Mouse (Mus musculus) embryo, embryonic 11 days (tissue): Measurements from ENCODE around the gene Tnr.
A peak's percentile ranks its signal among the peaks of the same experiment; 100 is the strongest.

Experiments used
- DNase-seq: peaks from one replicate; pipeline ENCODE4 v3.0.0-alpha.2; 2015

Tnr gene

GRCm38 (mm10) chr1:159632558-159632957 lies 109.0 kb downstream of the Tnr start:
- DNase-seq, result no peak

GRCm38 (mm10) chr1:159639408-159639807 lies 115.8 kb downstream of the Tnr start:
- DNase-seq, result no peak

DNA sequence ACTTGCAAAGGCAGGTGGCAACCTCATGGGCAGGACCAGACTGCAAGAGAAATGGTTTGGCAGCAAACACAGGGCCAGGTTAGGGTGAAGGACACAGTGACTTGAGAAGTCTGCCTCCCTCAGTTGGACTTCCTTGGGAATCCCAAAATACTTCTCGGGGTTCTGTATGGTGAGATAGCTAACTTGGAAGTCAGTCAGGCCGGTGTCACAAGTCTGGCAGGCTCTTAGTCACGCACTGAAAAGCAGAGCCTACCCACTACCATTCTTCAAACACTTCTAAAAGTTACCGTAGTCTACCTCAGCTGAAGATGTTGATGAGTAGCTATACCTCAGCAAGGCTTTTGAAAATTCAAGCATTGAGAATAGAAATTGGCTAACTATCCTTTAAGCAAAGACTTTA lies 122.2 kb downstream of the Tnr start:
- no peak for DNase-seq

- peak; percentile 43 for DNase-seq
Measured at GRCm38 (mm10) chr1:159650486-159650885, 126.9 kb downstream of the Tnr start.

- no peak for DNase-seq
Measured at GRCm38 (mm10) chr1:159655241-159655640, 131.7 kb downstream of the Tnr start.

- DNase-seq, result peak; percentile 41
Measured at GRCm38 (mm10) chr1:159657856-159658542, 134.4 kb downstream of the Tnr start.

DNA sequence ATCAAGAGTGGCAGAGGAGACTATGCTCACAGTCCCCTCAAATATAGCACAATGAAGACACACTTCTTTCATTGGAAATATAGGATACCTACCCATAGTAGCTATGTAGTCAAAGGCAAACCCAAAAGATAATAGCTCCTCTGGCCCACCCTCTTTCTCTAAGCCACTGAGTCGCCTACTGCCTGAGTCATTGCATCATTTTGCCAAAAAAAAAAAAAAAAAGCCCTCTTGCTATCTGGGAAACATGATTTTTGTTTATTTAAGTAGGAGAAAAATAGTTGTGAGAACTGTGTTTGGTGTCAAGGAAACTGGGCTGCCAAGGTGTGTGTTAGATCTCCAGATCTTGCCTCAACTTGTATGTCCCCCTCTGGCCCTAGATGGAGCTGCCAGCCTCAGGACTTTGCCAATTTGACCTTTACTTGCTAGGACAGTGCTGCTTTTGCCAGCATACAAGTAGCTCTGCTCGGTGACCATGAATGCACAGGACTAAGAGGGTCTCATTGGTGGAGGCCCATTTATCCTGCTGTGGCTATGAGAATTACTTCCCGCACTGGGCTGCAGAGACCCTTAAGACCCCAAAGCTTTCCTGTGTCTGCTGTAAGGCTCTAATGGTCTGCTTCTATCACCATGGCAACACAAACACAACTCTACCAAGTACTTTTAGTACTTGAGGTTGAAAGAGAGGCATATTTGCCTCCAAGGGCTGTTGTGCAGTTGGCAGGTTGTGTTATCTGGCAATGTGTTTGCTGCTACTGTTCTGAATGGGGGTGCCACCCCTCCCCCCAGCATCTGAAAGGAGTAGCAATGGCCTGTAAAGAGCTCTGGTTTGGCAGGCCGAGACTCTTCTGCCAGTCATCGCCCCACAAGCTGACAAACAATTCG lies 137.3 kb downstream of the Tnr start:
- no peak for DNase-seq

DNA sequence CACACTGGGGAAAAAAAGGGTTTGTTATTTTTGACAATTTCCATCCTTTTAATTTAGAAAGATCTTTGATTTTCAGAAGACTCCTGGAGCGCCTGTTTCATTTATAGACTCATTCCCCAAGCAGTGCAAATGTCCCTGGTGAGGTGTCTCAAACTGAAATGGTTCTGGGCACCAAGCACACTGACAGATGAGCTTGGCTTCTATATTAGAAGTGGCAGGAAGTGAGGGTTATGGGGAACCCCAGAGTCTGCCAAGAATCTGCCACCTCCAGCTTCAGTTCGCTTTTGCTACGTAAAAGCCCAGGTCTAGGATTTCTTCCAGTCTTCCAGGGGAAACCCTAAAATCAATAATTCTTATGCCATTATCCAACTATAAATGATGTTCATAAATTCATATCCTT lies 140.9 kb downstream of the Tnr start:
- DNase-seq, result no peak

DNA sequence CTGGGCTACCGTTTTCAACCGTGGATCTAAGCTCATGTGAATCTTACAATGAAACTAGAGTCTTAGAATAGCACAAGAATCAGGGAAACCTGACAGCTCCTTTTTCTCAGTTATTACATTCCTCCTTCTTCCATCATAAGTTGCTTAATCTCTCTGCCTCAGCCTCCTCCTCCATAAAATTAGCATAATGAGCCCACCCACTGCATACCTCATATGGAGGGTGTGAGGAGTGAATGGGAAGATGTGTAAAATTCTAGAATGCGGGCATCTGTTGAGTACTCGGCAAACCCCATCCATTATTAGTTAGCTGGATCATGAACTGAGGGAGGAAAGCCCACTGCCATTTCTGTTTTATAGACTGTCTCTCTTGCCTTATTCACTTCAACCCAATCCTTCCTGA lies 141.4 kb downstream of the Tnr start:
- no peak for DNase-seq

- peak; percentile 50 for DNase-seq
Measured at GRCm38 (mm10) chr1:159670629-159671150, 147.1 kb downstream of the Tnr start.

DNA sequence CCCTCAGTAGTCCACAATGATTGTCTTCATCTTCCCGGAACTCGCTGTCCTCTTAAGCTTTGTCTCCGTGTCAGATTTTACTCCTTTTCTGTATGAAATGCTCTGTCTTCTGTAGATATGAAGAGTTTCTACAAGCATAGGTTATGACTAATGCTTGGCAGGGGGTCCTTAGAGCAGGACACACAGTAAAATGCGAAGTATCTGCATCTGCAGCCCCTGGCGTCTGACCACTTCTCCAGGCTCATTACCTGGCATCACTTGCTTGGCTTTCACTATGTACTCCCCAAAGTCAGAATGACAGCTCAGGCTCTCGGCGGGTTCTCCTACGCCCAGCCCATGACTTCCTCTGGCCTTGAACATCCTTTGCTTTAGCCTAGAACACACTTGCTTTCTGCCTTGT lies 147.6 kb downstream of the Tnr start:
- DNase-seq, result no peak

- no peak for DNase-seq
Measured at GRCm38 (mm10) chr1:159674240-159674639, 150.7 kb downstream of the Tnr start.

DNA sequence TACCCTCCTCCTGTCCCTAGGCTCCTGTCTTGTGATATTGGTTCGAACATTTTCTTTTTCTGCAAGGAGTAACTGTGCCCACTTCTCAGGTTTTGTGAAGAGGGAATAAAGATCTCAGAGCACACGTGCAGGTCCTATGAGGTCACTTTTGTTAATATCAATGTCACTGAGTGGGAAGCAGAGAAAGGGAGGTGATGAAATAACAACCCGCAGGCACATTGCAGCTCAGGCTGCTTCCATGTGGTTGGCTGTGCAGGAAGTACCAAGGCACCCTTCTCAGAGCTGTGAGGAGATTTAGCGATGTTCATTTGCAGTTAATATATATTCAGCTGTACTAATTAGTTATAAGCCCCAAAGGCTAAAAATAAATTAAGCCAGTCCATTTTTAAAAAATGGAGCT lies 151.9 kb downstream of the Tnr start:
- DNase-seq, result no peak

DNA sequence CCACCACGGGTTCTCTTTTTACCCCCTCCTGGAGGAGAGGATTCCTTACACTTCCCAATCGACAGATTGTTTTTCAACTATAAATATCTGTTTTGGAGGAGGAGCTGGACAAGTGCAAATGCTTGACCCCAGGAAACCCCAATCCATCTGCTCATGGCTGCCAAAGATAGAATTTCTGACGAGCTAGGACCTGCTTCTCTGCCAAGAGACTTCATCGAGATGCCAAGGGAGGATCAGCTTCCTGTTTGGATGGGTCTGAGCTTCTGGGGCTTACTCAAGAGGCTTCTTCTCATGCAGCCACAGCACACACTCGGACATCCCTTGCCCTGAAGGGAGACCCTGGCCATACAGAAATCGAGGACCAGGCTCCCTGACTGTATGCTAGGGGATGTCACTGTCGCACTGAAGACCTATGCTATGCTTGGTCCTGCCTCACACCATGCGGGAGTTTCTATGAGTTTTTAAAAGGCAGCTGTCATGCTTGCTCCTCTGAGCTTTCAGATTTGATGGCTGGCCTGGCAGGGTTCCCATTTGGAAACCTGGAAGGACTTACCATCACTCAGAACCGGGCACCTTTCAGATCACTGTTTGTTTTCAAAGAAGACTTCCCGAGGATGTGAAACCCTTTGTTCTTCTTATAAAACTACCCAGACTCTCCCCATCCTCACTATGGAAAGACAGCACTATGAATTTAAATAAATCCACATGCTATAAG lies 154.8 kb downstream of the Tnr start:
- no peak for DNase-seq

DNA sequence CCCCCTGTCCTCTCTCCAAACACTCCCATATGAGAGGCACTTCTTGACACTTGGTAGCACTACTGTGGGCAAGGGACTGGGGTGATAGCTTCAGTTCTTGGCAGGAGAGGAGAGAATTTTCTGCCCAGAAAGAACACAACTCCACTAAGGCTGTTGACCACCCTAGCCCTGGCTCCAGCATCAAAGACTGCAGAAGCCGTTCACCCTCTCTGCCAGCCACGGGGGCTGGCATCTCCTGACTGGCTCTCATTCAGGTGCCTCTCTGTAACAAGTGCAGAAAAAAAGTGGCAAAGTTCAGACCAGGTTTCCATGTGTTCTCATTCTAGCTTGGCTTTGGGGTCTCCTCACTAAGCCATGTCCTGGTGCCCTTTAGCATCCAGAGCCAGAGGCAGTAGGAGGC lies 157.7 kb downstream of the Tnr start:
- no peak for DNase-seq

GRCm38 (mm10) chr1:159686476-159687231 lies 163.1 kb downstream of the Tnr start:
- DNase-seq, result peak; percentile 32

DNA sequence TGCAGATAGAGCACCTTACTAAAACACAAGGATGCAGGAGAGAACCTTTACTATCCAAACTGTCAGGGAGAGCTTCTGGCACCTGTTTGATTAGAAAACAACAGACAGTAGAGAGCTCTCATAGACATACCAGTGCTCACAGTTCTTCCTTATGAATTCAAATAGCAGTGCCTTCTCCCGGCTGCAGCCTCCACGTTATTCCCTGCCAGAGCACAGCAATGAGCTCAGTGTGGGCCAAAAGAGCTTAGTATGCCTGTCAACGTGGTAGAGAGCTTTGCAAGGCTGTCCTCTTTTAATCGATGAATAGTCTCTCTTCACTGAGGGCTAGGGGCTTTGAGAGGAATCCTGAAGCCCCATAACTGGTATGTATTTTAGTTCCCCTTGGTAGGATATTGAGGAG lies 173.1 kb downstream of the Tnr start:
- no peak for DNase-seq

DNA sequence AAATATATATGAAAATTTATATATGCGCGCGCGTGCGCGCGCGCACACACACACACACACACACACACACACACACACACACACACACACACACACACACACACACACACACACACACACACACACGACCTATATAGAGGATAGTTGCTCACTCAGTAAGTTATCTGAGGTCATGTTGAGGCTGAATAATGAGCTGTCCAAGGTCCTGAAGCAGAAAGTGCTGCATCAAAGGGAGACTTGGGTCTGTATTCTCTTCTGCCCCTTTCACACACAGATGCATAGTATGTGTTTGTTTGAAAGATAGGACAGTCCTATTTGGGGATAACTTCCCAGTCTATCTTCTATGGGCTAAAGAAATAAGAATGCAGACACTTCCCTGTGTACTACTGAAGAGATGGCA lies 178.5 kb downstream of the Tnr start:
- DNase-seq, result peak; percentile 78

DNA sequence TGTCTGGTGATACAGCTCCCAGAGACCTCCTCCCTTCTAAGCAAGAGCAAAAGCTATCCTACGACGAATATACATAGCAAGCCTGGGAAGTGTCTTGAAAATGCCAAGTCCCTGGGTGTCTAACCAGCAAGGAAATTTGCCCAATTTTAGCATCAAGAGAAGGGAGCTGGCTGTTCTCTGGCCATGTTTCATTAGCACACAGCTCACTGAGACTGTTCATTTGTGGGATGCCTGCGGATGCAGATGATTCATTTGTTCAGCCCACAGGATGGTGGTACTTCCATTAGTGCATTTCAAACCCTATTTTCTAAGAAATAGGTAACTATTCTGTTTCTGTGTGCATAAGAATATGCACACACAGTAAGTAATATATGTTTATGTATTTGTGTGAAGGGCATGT lies 181.4 kb downstream of the Tnr start:
- no peak for DNase-seq

DNA sequence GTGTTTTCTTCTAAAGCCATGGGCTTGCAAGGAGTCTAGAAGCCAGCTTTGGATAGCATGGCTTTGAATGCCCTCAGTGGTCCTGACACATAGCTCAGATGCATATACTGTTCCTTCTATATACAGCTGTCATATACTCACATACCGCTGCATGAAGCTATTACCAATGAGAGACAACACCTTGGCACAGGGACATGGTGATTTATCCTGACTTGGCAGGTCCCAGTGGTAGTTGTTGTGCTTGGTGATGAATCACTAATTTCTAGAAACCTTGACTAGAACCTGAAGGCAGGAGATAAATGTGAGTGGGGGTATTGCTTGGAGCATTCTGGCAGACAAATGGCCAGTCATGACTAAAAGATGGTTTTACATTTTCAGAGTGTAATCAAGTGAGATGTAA lies 192.7 kb downstream of the Tnr start:
- DNase-seq, result no peak

DNA sequence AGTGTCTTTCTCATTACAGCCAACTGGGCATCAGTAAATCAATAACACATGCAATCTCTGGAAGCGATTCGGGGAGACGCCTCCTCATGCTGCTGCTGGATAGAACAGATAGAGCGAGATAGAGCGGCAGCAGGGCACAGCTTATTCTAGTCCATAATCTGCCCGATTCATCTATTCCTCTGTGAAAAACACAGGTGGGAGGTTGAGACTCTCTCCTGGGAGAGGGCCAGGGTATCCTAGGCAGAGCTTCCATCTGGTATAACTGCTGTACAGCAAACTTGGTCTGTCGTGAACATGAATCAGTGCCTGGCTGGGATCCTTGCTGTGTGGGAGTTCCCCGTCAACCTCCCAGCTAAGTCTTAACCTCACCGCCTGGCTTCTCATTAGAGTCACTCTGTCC lies 193.4 kb downstream of the Tnr start:
- DNase-seq, result no peak

DNA sequence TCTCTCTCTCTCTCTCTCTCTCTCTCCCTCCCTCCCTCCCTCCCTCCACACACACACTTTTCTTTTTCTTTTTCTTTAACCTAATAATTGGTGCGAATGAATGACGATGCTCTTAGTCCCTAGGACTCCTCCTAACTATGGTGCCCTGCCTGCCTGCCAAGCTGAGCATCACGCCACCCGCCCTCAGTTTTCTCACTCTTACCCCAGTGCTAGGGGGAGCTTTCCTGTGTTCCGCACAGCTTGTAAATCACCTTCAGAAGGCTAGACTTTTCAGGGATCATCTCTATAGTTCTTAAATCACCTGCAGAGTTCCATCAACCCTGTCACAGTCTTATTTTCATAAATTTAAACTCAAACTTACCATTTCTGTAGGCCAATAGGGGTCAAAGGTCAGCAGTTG lies 200.2 kb downstream of the Tnr start:
- no peak for DNase-seq

DNA sequence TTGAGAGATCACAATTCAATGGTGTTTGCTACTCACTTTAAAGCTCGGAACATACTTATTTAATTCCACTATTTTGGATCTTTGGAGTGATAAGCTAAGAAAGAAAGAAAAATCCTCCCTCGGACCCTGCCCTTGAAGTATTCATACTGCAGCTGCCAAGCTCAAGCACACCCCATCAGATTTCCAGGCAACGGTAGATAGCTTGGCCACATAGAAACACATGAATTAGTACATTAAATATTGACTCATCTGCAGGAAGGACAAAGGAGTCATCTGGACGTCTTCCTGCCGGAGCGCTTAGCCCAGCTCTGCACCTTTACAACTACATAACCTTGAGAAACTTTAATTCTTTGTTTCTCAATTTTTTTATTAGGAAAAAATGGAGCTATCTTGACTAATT lies 205.7 kb downstream of the Tnr start:
- DNase-seq, result no peak
